Mouse (Mus musculus): ENCODE results near the gene Epha10.

GRCm38 (mm10) chr4:124893769-124894168 is 13.1 kb downstream of the Epha10 start:
- TF ChIP-seq CTCF (conservative IDR thresholded peaks at IDR 0.05; ENCODE audit: insufficient read depth, insufficient read length, low read depth, low read length) (no peak), POLR2A (IDR thresholded peaks at IDR 0.05; ENCODE audit: low read depth, low read length) (no peak)

Measured in kidney, adult 2 months (tissue).